Mouse (Mus musculus) CH12.LX (cell line): Measurements from ENCODE around the gene Prkaa1. TPM values are rescaled to one million over a fixed set of nuclear protein-coding genes. Genes with fewer than 3 reads are reported as not detected.

ENCODE experiments used
- DNase-seq: peaks from one replicate; pipeline ENCODE4 v3.0.0-alpha.2; 2013; ENCODE audit errors: extremely low read depth
- H3K27ac ChIP-seq: 2 replicates; pipeline ENCODE4 v1.5.1; 2012; ENCODE audit warnings: low read depth, mild to moderate bottlenecking, control low read depth, moderate library complexity; ENCODE audit not compliant: insufficient read depth
- H3K27me3 ChIP-seq: replicated peaks from 2 replicates; pipeline ENCODE3; 2012; ENCODE audit warnings: inconsistent platforms
- H3K36me3 ChIP-seq, 2 experiments: replicated peaks in 1 of 2; 2 replicates each; pipeline versions ENCODE3 to v1.6.1; 2012; ENCODE audit warnings: inconsistent platforms in 1 of 2, low read length in 1 of 2, mild to moderate bottlenecking in 1 of 2, mixed read lengths in 1 of 2, moderate library complexity in 1 of 2; ENCODE audit not compliant: control insufficient read depth in 1 of 2, insufficient read depth in 1 of 2
- H3K4me1 ChIP-seq, 2 experiments: 2 replicates each; pipeline ENCODE4 v1.6.1; 2012; ENCODE audit warnings: inconsistent platforms in 1 of 2, moderate library complexity in 1 of 2; ENCODE audit not compliant: insufficient read depth in 2 of 2, control insufficient read depth in 1 of 2
- H3K4me2 ChIP-seq: 2 replicates; pipeline ENCODE4 v1.6.1; 2012; ENCODE audit warnings: low read depth, mild to moderate bottlenecking, control low read depth; ENCODE audit not compliant: poor library complexity, insufficient read depth, severe bottlenecking
- H3K4me3 ChIP-seq, 3 experiments: fragments of 150-350 bp in 1 of 3; sonication (generic) in 1 of 3; replicated peaks in 1 of 3; 2 replicates each; pipeline versions ENCODE3 to v1.5.1; 2011 to 2012; ENCODE audit warnings: low read depth in 2 of 3, low read length in 2 of 3, mild to moderate bottlenecking in 2 of 3, moderate library complexity in 2 of 3, control low read depth in 1 of 3, improper control_type of control experiment in 1 of 3, inconsistent platforms in 1 of 3, mixed read lengths in 1 of 3; ENCODE audit not compliant: poor library complexity in 1 of 3
- H3K79me2 ChIP-seq: replicated peaks from 2 replicates; pipeline ENCODE4 v1.6.1; 2012; ENCODE audit warnings: mild to moderate bottlenecking, moderate library complexity; ENCODE audit not compliant: control insufficient read depth, poor library complexity, insufficient read depth, severe bottlenecking; ENCODE audit errors: extremely low read depth
- H3K9ac ChIP-seq: 2 replicates; pipeline ENCODE4 v1.6.1; 2012; ENCODE audit warnings: low read depth, mild to moderate bottlenecking, control low read depth, moderate library complexity; ENCODE audit not compliant: insufficient read depth
- H3K9me3 ChIP-seq: replicated peaks from 2 replicates; pipeline ENCODE3; 2012; ENCODE audit warnings: low read length, inconsistent platforms, mixed read lengths
- CHD1 ChIP-seq: IDR thresholded peaks from 2 replicates; pipeline ENCODE4 v1.6.1; 2012; ENCODE audit warnings: low read depth, low read length, improper control_type of control experiment, inconsistent platforms
- CTCF ChIP-seq, 2 experiments: IDR thresholded peaks in 1 of 2; conservative IDR thresholded peaks in 1 of 2; 2 replicates each; pipeline ENCODE4 v1.5.1; 2011 to 2012; ENCODE audit warnings: low read depth in 2 of 2, low read length in 2 of 2, improper control_type of control experiment in 1 of 2, inconsistent platforms in 1 of 2, mild to moderate bottlenecking in 1 of 2, moderate library complexity in 1 of 2
- ETS1 ChIP-seq: conservative IDR thresholded peaks from 2 replicates; pipeline ENCODE4 v1.6.1; 2012; ENCODE audit warnings: low read depth, mild to moderate bottlenecking, inconsistent platforms, low read length, improper control_type of control experiment, moderate library complexity
- GABPA ChIP-seq: IDR thresholded peaks from 2 replicates; pipeline ENCODE4 v1.6.1; 2012; ENCODE audit warnings: low read depth, low read length, improper control_type of control experiment, inconsistent platforms; ENCODE audit not compliant: insufficient replicate concordance
- MAFK ChIP-seq: IDR thresholded peaks from 2 replicates; pipeline ENCODE4 v1.6.1; 2011; ENCODE audit warnings: low read length, improper control_type of control experiment; ENCODE audit not compliant: insufficient replicate concordance
- MAZ ChIP-seq: IDR thresholded peaks from 2 replicates; pipeline ENCODE4 v1.6.1; 2012; ENCODE audit warnings: low read depth, mild to moderate bottlenecking, inconsistent platforms, low read length, improper control_type of control experiment, moderate library complexity
- MEF2A ChIP-seq: IDR thresholded peaks from 2 replicates; pipeline ENCODE4 v1.6.1; 2014; ENCODE audit warnings: low read depth, mild to moderate bottlenecking, inconsistent platforms, low read length, improper control_type of control experiment, borderline replicate concordance
- MXI1 ChIP-seq: IDR thresholded peaks from 2 replicates; pipeline ENCODE4 v1.6.1; 2011; ENCODE audit warnings: mild to moderate bottlenecking, low read depth, low read length, improper control_type of control experiment
- MYC ChIP-seq: IDR thresholded peaks from 2 replicates; pipeline ENCODE4 v1.6.1; 2011; ENCODE audit warnings: low read depth, mild to moderate bottlenecking, improper control_type of control experiment, low read length
- NELFE ChIP-seq: IDR thresholded peaks from 2 replicates; pipeline ENCODE4 v1.6.1; 2011; ENCODE audit warnings: low read depth, low read length, improper control_type of control experiment
- NRF1 ChIP-seq: IDR thresholded peaks from 2 replicates; pipeline ENCODE4 v1.6.1; 2014; ENCODE audit warnings: low read depth, mild to moderate bottlenecking, inconsistent platforms, low read length, improper control_type of control experiment, moderate library complexity
- PAX5 ChIP-seq: IDR thresholded peaks from 2 replicates; pipeline ENCODE4 v1.6.1; 2012; ENCODE audit warnings: low read length, inconsistent platforms, mixed read lengths
- POLR2AphosphoS2 ChIP-seq: IDR thresholded peaks from 2 replicates; pipeline ENCODE4 v1.6.1; 2011; ENCODE audit warnings: low read depth, low read length, improper control_type of control experiment
- RAD21 ChIP-seq: IDR thresholded peaks from 2 replicates; pipeline ENCODE4 v1.6.1; 2011; ENCODE audit warnings: low read depth, mild to moderate bottlenecking, low read length, improper control_type of control experiment, moderate library complexity
- SMC3 ChIP-seq: IDR thresholded peaks from 2 replicates; pipeline ENCODE4 v1.6.1; 2011; ENCODE audit warnings: low read depth, low read length, improper control_type of control experiment
- TBP ChIP-seq: conservative IDR thresholded peaks from 2 replicates; pipeline ENCODE4 v1.6.1; 2011; ENCODE audit warnings: low read depth, low read length, improper control_type of control experiment
- TCF12 ChIP-seq: IDR thresholded peaks from 2 replicates; pipeline ENCODE4 v1.6.1; 2014; ENCODE audit warnings: low read depth, mild to moderate bottlenecking, inconsistent platforms, low read length, improper control_type of control experiment
- UBTF ChIP-seq: IDR thresholded peaks from 2 replicates; pipeline ENCODE4 v1.6.1; 2012; ENCODE audit warnings: low read depth, mild to moderate bottlenecking, inconsistent platforms, low read length, improper control_type of control experiment, moderate library complexity
- USF1 ChIP-seq: IDR thresholded peaks from 2 replicates; pipeline ENCODE4 v1.6.1; 2014; ENCODE audit warnings: low read depth, mild to moderate bottlenecking, inconsistent platforms, low read length, improper control_type of control experiment
- USF2 ChIP-seq: conservative IDR thresholded peaks from 2 replicates; pipeline ENCODE4 v1.6.1; 2011; ENCODE audit warnings: low read depth, low read length, improper control_type of control experiment
- ZKSCAN1 ChIP-seq: IDR thresholded peaks from 2 replicates; pipeline ENCODE4 v1.6.1; 2012; ENCODE audit warnings: low read depth, inconsistent platforms, low read length, improper control_type of control experiment, borderline replicate concordance
- ZNF384 ChIP-seq: IDR thresholded peaks from 2 replicates; pipeline ENCODE4 v1.6.1; 2012; ENCODE audit warnings: low read depth, low read length, improper control_type of control experiment, inconsistent platforms
- dilution Hi-C: fragments of 300-500 bp; cut with MboI; formaldehyde crosslinking; loops from 2 replicates; pipeline ENCODE4 v1.14.3; 2020; ENCODE audit warnings: low sequenced_read_pairs; ENCODE audit not compliant: extremely low pct_unique_long_range_greater_than_20kb, extremely low pct_ligation_motif_present
- in situ Hi-C: fragments of 300-500 bp; cut with MboI; formaldehyde crosslinking; loops from 3 replicates; pipeline ENCODE4 v1.14.3; 2019; ENCODE audit warnings: low sequenced_read_pairs, low pct_ligation_motif_present, low pct_unique_long_range_greater_than_20kb, mixed read lengths
- polyA plus RNA-seq: library from polyadenylated mRNA; unstranded; fragments of >175 nt; gene quantifications from 2 replicates; pipeline ENCODE4 v1.2.1, GENCODE M21; 2012; ENCODE audit warnings: low read depth; ENCODE audit not compliant: insufficient read length
- total RNA-seq, 2 experiments: library from RNA; depleted of rRNA; stranded (reverse); fragments of 300-350 nt in 1 of 2; fragments of >200 nt in 1 of 2; gene quantifications; 2 replicates each; pipeline ENCODE4 v1.2.3; 2012 to 2014

Gene Prkaa1
- total and polyA plus RNA-seq, 3 experiments, result 12.6 to 25.4 (median 21.2) TPM

GRCm38 (mm10) chr15:5189504-5190093 lies 45.9 kb downstream of the Prkaa1 start:
- Histone ChIP-seq H3K27me3 (no peaks in the 10 kb centered on the region), H3K9ac (no peak overlapping the region), H3K9me3 (no peaks in the 10 kb centered on the region), H3K79me2 (peaks cover 12% of the 10 kb centered on the region), H3K4me2 (no peak overlapping the region), H3K27ac (no peak overlapping the region)
- dilution Hi-C loops, result no loop called here
- 0 out of 2 replicates have a peak, but pooled peaks have one; percentile 47 for TF ChIP-seq MYC
- no peak for TF ChIP-seq UBTF
- peak in 1 of 2 experiments; percentile 48; a peak in 2 of 4 replicates for TF ChIP-seq CTCF (conservative IDR thresholded peaks at IDR 0.05 in 1 of 2, IDR thresholded peaks at IDR 0.05 in 1 of 2; ENCODE audit: low read depth in 2 of 2, low read length in 2 of 2)
- TF ChIP-seq, all 38 proteins: peak for 2
- Histone ChIP-seq H3K4me1 (peaks cover 6 to 30% of the 10 kb centered on the region in 2 experiments; a peak in 3 of 4 replicates), H3K4me3 (no peak overlapping the region), H3K36me3 (peaks cover 23 to 46% of the 10 kb centered on the region in 2 experiments)
- peak; percentile 16 for DNase-seq
- in situ Hi-C loops, result no loop called here

GRCm38 (mm10) chr15:5193833-5194232 lies 50.2 kb downstream of the Prkaa1 start:
- DNase-seq, result no peak
- Histone ChIP-seq H3K27me3 (no peaks in the 10 kb centered on the region), H3K4me1 (peaks cover 0 to 22% of the 10 kb centered on the region in 2 experiments; a peak in 2 of 4 replicates), H3K9me3 (no peaks in the 10 kb centered on the region), H3K27ac (no peak overlapping the region), H3K9ac (no peak overlapping the region), H3K79me2 (peaks cover 14% of the 10 kb centered on the region), H3K4me2 (no peak overlapping the region), H3K36me3 (peaks cover 29 to 87% of the 10 kb centered on the region in 2 experiments), H3K4me3 (no peak overlapping the region)
- dilution Hi-C loops (no loop called here), in situ Hi-C loops (no loop called here)
- TF ChIP-seq RAD21 (peak; percentile 66), TCF12 (no peak), CTCF (conservative IDR thresholded peaks at IDR 0.05 in 1 of 2, IDR thresholded peaks at IDR 0.05 in 1 of 2; ENCODE audit: low read depth in 2 of 2, low read length in 2 of 2) (peak; percentile 24 to 64; a peak in 3 of 4 replicates), SMC3 (peak; percentile 45)

GRCm38 (mm10) chr15:5194446-5194845 lies 50.8 kb downstream of the Prkaa1 start:
- no peaks in the 10 kb centered on the region for H3K27me3 ChIP-seq
- no peak overlapping the region for H3K4me3 ChIP-seq
- H3K9me3 ChIP-seq, result no peaks in the 10 kb centered on the region
- H3K36me3 ChIP-seq, result peaks cover 28 to 90% of the 10 kb centered on the region in 2 experiments
- in situ Hi-C loops (no loop called here), dilution Hi-C loops (no loop called here)
- no peak for DNase-seq
- no peak overlapping the region for H3K9ac ChIP-seq
- H3K4me2 ChIP-seq, result no peak overlapping the region
- TF ChIP-seq MAFK (no peak), ZKSCAN1 (no peak), NRF1 (no peak), USF1 (no peak), ZNF384 (no peak), NELFE (no peak), MEF2A (no peak), USF2 (no peak), PAX5 (no peak), MXI1 (no peak), ETS1 (no peak), GABPA (no peak), MAZ (no peak), TBP (no peak), POLR2AphosphoS2 (no peak), CHD1 (no peak)
- H3K4me1 ChIP-seq, result peaks cover 0 to 15% of the 10 kb centered on the region in 2 experiments; a peak in 2 of 4 replicates
- peaks cover 14% of the 10 kb centered on the region for H3K79me2 ChIP-seq
- no peak overlapping the region for H3K27ac ChIP-seq
